Mouse (Mus musculus) testis, adult 2 months (tissue): ENCODE measurements at regions not wholly inside any gene's neighbourhood (a gene's known extent, or its start where the extent isn't known, plus 50 kb on each side); places are given as distances from the start of the nearest gene placed in this dataset.

Experiments used
- CTCF ChIP-seq: fragments of 200-500 bp; IDR thresholded peaks from 2 replicates; pipeline ENCODE4 v1.5.1; 2012; ENCODE audit warnings: low read depth, mild to moderate bottlenecking, inconsistent platforms, low read length, moderate library complexity; ENCODE audit not compliant: control insufficient read depth, insufficient read depth, insufficient replicate concordance
- POLR2A ChIP-seq: fragments of 200-500 bp; IDR thresholded peaks from 2 replicates; pipeline ENCODE4 v1.6.1; 2012; ENCODE audit warnings: low read depth, mild to moderate bottlenecking, inconsistent platforms, low read length, moderate library complexity; ENCODE audit not compliant: control insufficient read depth

GRCm38 (mm10) chr1:122208619-122209018 lies 640.8 kb upstream of the Ddx18 start:
- TF ChIP-seq CTCF (no peak), POLR2A (no peak)
